Mouse (Mus musculus): ENCODE results near the gene Wfikkn2.

The Wfikkn2 gene

DNA sequence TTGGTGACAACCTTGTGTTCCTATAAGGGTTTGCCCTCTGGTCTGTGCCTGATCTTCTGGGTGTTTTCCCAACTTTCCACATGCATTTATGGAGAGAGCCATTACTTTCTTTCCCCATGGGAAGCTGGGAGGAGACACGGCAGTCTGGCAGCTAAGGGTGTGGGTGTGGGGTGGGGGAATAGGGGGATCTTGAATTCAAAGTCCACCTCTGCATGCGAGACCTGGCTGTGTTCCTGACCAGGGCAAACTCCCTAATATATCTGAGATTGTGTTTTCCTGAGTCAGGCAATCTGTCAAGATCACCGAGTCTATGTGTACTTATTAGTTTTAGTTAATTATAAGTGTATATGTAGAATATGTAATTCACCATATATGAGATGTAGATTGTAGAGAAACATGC, 49.5 kb downstream of the Wfikkn2 start:
- ATAC-seq (ENCODE audit: low TSS enrichment), result no peak

DNA sequence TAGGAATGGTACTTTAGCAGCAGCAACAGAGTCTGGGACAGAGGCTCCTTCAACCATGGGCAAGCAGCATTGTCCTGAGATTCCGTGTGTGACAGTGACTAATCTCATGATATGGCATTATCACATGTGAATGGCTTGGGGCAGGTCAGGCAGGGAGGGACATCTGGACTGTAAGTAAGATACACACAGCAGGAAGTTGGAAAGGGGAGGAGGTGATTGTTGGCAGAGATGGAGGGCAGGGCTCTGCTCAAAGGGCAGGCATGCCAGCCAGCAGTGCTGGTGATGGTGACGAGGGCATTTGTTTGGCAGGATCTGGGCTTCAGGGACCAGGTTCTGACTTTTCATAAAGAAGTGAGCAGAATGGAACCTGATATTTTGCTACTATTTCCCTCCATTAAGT, 52.7 kb downstream of the Wfikkn2 start:
- ATAC-seq (ENCODE audit: low TSS enrichment), result no peak

DNA sequence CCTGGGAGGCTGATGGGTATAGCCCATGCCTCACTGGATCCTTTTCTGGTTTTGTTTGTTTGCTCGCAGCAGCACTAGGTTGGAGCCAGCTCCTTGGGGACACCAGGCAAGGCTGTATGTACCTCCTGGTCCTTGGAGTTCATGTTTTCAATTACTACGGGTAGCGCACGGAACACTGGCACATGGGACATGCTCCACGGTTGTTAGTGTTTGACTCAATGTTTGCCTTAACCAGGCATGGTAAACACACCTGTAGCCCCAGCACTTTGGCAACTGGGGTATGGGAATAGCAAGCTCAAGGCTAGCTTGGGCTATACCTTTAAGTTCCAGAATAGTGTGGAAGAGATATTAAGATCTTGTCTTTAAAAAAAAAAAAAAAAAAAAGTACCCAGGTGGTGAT, 55.1 kb downstream of the Wfikkn2 start:
- ATAC-seq (ENCODE audit: low TSS enrichment), result no peak

DNA sequence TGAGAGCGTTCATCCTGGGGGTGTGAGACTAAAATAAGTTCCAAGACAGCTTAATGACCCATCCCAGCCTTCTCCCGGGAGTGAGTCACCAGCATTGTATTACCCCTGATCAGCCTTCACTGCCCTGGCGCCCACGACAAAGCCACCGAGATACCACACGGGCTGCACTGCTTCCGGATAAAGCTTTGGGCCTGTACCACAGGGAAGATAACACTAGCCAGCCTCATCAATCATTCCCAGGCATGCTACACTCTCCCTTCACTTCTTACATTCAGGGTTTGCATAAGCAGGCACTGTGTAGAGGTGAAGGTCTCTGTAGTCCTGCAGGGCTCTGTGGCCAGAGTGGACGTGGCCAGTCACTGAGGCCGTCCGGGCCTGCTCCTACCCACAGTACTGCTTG, 56.2 kb downstream of the Wfikkn2 start:
- no peak for ATAC-seq (ENCODE audit: low TSS enrichment)

Data from frontal cortex, adult (tissue).